Mouse (Mus musculus) embryonic stem cell, embryonic (primary cell): ENCODE results near the gene Tmem184c.

ENCODE experiments used
- CTCF ChIA-PET, 4 experiments: fragments of 300-600 bp in 2 of 4; fragments of 350-600 bp in 2 of 4; sonication (Branson Sonifier 250); formaldehyde crosslinking; loops; one replicate each; lab custom pipeline; 2022; ENCODE audit warnings: inconsistent platforms in 2 of 4; lab: Charles Lee
- POLR2A ChIA-PET, 4 experiments: fragments of 300-600 bp in 2 of 4; fragments of 350-600 bp in 2 of 4; sonication (Branson Sonifier 250); formaldehyde crosslinking; loops; one replicate each; lab custom pipeline; 2022; ENCODE audit warnings: antibody characterized with exemption in 4 of 4, inconsistent platforms in 1 of 4; lab: Charles Lee

Gene Tmem184c

GRCm38 (mm10) chr8:77610374-77610969 is at the start of gene Tmem184c:
TSS of gene Tmem184c (minus strand) at chr8:77610698.
- CTCF ChIA-PET = interaction anchor here in 1 of 4 experiments (1.3 kb wide), 1 partner anchor 191 kb away, joined by 3 read pairs; no protein-coding TSS in a partner anchor

GRCm38 (mm10) chr8:77659534-77660080 is 49.1 kb upstream of the Tmem184c start:
- CTCF ChIA-PET = no interaction called here
- POLR2A ChIA-PET = no interaction called here

More at GRCm38 (mm10) chr8:77610374-77610969, at the start of gene Tmem184c:
- POLR2A ChIA-PET = interaction anchor here in 2 of 4 experiments (0.5 to 1.6 kb wide), 4 partner anchors 9 to 809 kb away, joined by 3 to 4 read pairs (median 4); no protein-coding TSS in a partner anchor

- ChIA-PET POLR2A (no interaction called here), CTCF (interaction anchor here in 1 of 4 experiments (0.7 kb wide), 1 partner anchor 216 kb away, joined by 3 read pairs; no protein-coding TSS in a partner anchor)
Observed at GRCm38 (mm10) chr8:77658356-77658755, 47.9 kb upstream of the Tmem184c start.

GRCm38 (mm10) chr8:77650646-77651190 is 40.2 kb upstream of the Tmem184c start:
- CTCF ChIA-PET = interaction anchor here in 1 of 4 experiments (0.7 kb wide), 1 partner anchor 123 kb away, joined by 5 read pairs; no protein-coding TSS in a partner anchor
- POLR2A ChIA-PET = no interaction called here

- ChIA-PET POLR2A (no interaction called here), CTCF (no interaction called here)
Observed at GRCm38 (mm10) chr8:77640093-77640839, 29.8 kb upstream of the Tmem184c start.

GRCm38 (mm10) chr8:77637593-77637992 is 27.1 kb upstream of the Tmem184c start:
- CTCF ChIA-PET = interaction anchor here in 2 of 4 experiments (0.6 kb wide), 2 partner anchors 286 to 548 kb away, joined by 3 to 4 read pairs; no protein-coding TSS in a partner anchor
- POLR2A ChIA-PET = interaction anchor here in 1 of 4 experiments (0.5 kb wide), 1 partner anchor 155 kb away, joined by 3 read pairs; no protein-coding TSS in a partner anchor

- ChIA-PET POLR2A (no interaction called here), CTCF (no interaction called here)
Observed at GRCm38 (mm10) chr8:77634035-77634434, 23.5 kb upstream of the Tmem184c start.

GRCm38 (mm10) chr8:77633211-77633610 is 22.7 kb upstream of the Tmem184c start:
- ChIA-PET CTCF (no interaction called here), POLR2A (no interaction called here)

- ChIA-PET POLR2A (interaction anchor here in 1 of 4 experiments (0.7 kb wide), 1 partner anchor 8 kb away, joined by 4 read pairs; no protein-coding TSS in a partner anchor), CTCF (interaction anchor here in 3 of 4 experiments (0.6 to 0.8 kb wide), 4 partner anchors 55 to 662 kb away, joined by 3 to 6 read pairs (median 4); no protein-coding TSS in a partner anchor)
Observed at GRCm38 (mm10) chr8:77630691-77631090, 20.2 kb upstream of the Tmem184c start.

GRCm38 (mm10) chr8:77629858-77630537 is 19.5 kb upstream of the Tmem184c start:
- POLR2A ChIA-PET = interaction anchor here in 1 of 4 experiments (0.7 kb wide), 1 partner anchor 9 kb away, joined by 4 read pairs; no protein-coding TSS in a partner anchor
- CTCF ChIA-PET = interaction anchor here in 3 of 4 experiments (0.6 to 0.8 kb wide), 3 partner anchors 55 to 375 kb away, joined by 3 to 4 read pairs (median 4); no protein-coding TSS in a partner anchor

GRCm38 (mm10) chr8:77623677-77624209 is 13.2 kb upstream of the Tmem184c start:
- CTCF ChIA-PET = no interaction called here
- POLR2A ChIA-PET = interaction anchor here in 1 of 4 experiments (0.8 kb wide), 1 partner anchor 92 kb away, joined by 4 read pairs; no protein-coding TSS in a partner anchor

GRCm38 (mm10) chr8:77617916-77618315 is 7.4 kb upstream of the Tmem184c start:
- ChIA-PET CTCF (interaction anchor here (0.5 to 2.0 kb wide), 6 partner anchors 43 to 447 kb away, joined by 3 to 8 read pairs (median 4); no protein-coding TSS in a partner anchor), POLR2A (no interaction called here)

GRCm38 (mm10) chr8:77609621-77610020 is 877 bp downstream of the Tmem184c start:
- ChIA-PET POLR2A (interaction anchor here in 1 of 4 experiments (0.7 kb wide), 1 partner anchor 226 kb away, joined by 3 read pairs; no protein-coding TSS in a partner anchor), CTCF (no interaction called here)

GRCm38 (mm10) chr8:77584174-77584573 is 26.3 kb downstream of the Tmem184c start:
- ChIA-PET POLR2A (interaction anchor here in 1 of 4 experiments (0.7 kb wide), 1 partner anchor 96 kb away, joined by 3 read pairs; no protein-coding TSS in a partner anchor), CTCF (interaction anchor here in 1 of 4 experiments (0.6 kb wide), 1 partner anchor 139 kb away, joined by 11 read pairs; no protein-coding TSS in a partner anchor)

- CTCF ChIA-PET = no interaction called here
- POLR2A ChIA-PET = no interaction called here
Observed at GRCm38 (mm10) chr8:77577674-77578073, 32.8 kb downstream of the Tmem184c start.

- POLR2A ChIA-PET = no interaction called here
Observed at GRCm38 (mm10) chr8:77574229-77574628, 36.3 kb downstream of the Tmem184c start.

GRCm38 (mm10) chr8:77561441-77561840 is 49.1 kb downstream of the Tmem184c start:
- CTCF ChIA-PET = no interaction called here
- POLR2A ChIA-PET = no interaction called here

More at GRCm38 (mm10) chr8:77574229-77574628, 36.3 kb downstream of the Tmem184c start:
- CTCF ChIA-PET = interaction anchor here in 1 of 4 experiments (1.2 kb wide), 1 partner anchor 44 kb away, joined by 4 read pairs; no protein-coding TSS in a partner anchor
